In genomic region chr14:48443796-48444195, GRCm38 (mm10) we compare ENCODE assay signal across 14 mouse cellular contexts. TPM values are rescaled to one million over a fixed set of nuclear protein-coding genes. Genes with fewer than 3 reads are reported as not detected.
DNase-seq lines count a peak whose midpoint lies in the region; ATAC-seq and TF ChIP-seq lines count a peak whose summit lies in the region.
"Had no signal": no experiment of that assay in that cellular context is flagged by ENCODE, and none has a peak within 500 bp of the region (broad histone marks: within the 10 kb centered on the region; RNA-seq: fewer than 3 reads in every experiment).

No protein-coding gene starts in this region.

- 0 out of 2 replicates have a peak, but pooled peaks cover 7% of the 10 kb centered on the region for H3K4me1 ChIP-seq in heart, embryonic 10.5 days
- H3K4me1 ChIP-seq in liver, adult 2 months (ENCODE audit: control insufficient read depth, insufficient read depth, low read length): peaks cover 7% of the 10 kb centered on the region
- H3K4me1 ChIP-seq in hindbrain, embryonic 16.5 days (ENCODE audit: control insufficient read depth, insufficient read depth, low read depth, low read length): peaks cover 9% of the 10 kb centered on the region

- no peaks in the 10 kb centered on the region for H3K27me3 ChIP-seq in heart, embryonic 10.5 days (ENCODE audit: insufficient read depth, poor library complexity, severe bottlenecking)
- peaks cover 3% of the 10 kb centered on the region; the same call in 1 of the 2 replicates for H3K27me3 ChIP-seq in liver, adult 2 months (ENCODE audit: control insufficient read depth, insufficient read depth, low read length)
- no peaks in the 10 kb centered on the region; the same call in 1 of the 2 replicates for H3K27me3 ChIP-seq in hindbrain, embryonic 16.5 days (replicated peaks; ENCODE audit: control insufficient read depth, insufficient read depth, low read length)
- H3K27me3 ChIP-seq: limb, embryonic 12.5 days had no signal

- H3K79me2 ChIP-seq in liver, adult 2 months (ENCODE audit: control insufficient read depth, insufficient read depth, low read length): no peaks in the 10 kb centered on the region; the same call in 1 of the 2 replicates

- H3K36me3 ChIP-seq in heart, embryonic 10.5 days: no peaks in the 10 kb centered on the region
- no peaks in the 10 kb centered on the region for H3K36me3 ChIP-seq in liver, adult 2 months (ENCODE audit: control insufficient read depth, insufficient read depth, low read length)
- H3K36me3 ChIP-seq in hindbrain, embryonic 16.5 days (ENCODE audit: control insufficient read depth, insufficient read depth, low read length): no peaks in the 10 kb centered on the region
- H3K36me3 ChIP-seq: G1E; limb, embryonic 12.5 days had no signal

- no peak for TF ChIP-seq CTCF in liver, adult 2 months (IDR thresholded peaks at IDR 0.05; ENCODE audit: low read depth, low read length)

- no peak overlapping the region for H3K9ac ChIP-seq in liver, adult 2 months (ENCODE audit: low read depth, low read length)
- H3K9ac ChIP-seq in hindbrain, embryonic 16.5 days (ENCODE audit: low read depth, low read length): no peak overlapping the region
- H3K9ac ChIP-seq: limb, embryonic 12.5 days had no signal

- no peak for TF ChIP-seq POLR2A in liver, adult 2 months (IDR thresholded peaks at IDR 0.05; ENCODE audit: extremely low read depth, insufficient read depth, low read length)

- no peak overlapping the region for H3K4me2 ChIP-seq in hindbrain, embryonic 16.5 days (ENCODE audit: low read length)
- H3K4me2 ChIP-seq: limb, embryonic 12.5 days had no signal

- peak; percentile 81 for DNase-seq in heart, embryonic 10.5 days (ENCODE audit: low spot score)
- DNase-seq in heart, adult 9 months (ENCODE audit: low spot score in 2 of 2): no peak
- DNase-seq in 3134 (ENCODE audit: extremely low read depth, insufficient read length, low spot score): peak; percentile 23
- DNase-seq in R1 (ENCODE audit: low read depth, low spot score): peak; percentile 83
- peak; percentile 89 for DNase-seq in liver, adult 2 months (ENCODE audit: extremely low read depth, low read depth, low spot score)
- DNase-seq in MN1 (ENCODE audit: low spot score): no peak
- DNase-seq: right cerebral cortex, postnatal 14 days; thymus, adult 2 months had no signal

- H3K27ac ChIP-seq in heart, embryonic 10.5 days: no peak overlapping the region
- H3K27ac ChIP-seq in liver, adult 2 months (replicated peaks; ENCODE audit: insufficient read depth, low read depth, low read length): no peak overlapping the region; the same call in 1 of the 2 replicates
- H3K27ac ChIP-seq in hindbrain, embryonic 16.5 days (ENCODE audit: low read depth, low read length): no peak overlapping the region
- H3K27ac ChIP-seq: limb, embryonic 12.5 days had no signal

- H3K4me3 ChIP-seq in heart, embryonic 10.5 days: no peak overlapping the region
- no peak overlapping the region for H3K4me3 ChIP-seq in liver, adult 2 months (ENCODE audit: insufficient read depth, low read depth, low read length)
- H3K4me3 ChIP-seq in hindbrain, embryonic 16.5 days (ENCODE audit: low read length): no peak overlapping the region
- H3K4me3 ChIP-seq: erythroblast, embryonic 14.5 days; limb, embryonic 12.5 days had no signal

- 36% methylated on average over 3 of the region's 3 CpGs for WGBS in heart, embryonic 10.5 days
- WGBS in liver, adult 2 months: 45% methylated on average over 3 of the region's 3 CpGs
- WGBS in hindbrain, embryonic 16.5 days: 58% methylated on average over 3 of the region's 3 CpGs

- ATAC-seq in hindbrain, embryonic 16.5 days: no peak
- no peak for ATAC-seq in frontal cortex, adult (ENCODE audit: low TSS enrichment)
- ATAC-seq: midbrain, embryonic 16.5 days had no signal

- H3K9me3 ChIP-seq in heart, embryonic 10.5 days: no peaks in the 10 kb centered on the region
- no peaks in the 10 kb centered on the region for H3K9me3 ChIP-seq in hindbrain, embryonic 16.5 days (ENCODE audit: control insufficient read depth, low read length)
- H3K9me3 ChIP-seq: G1E; limb, embryonic 12.5 days had no signal

RNA-seq across cellular contexts. Expression of gene Tmem260, which starts 2.1 kb away (rescaled TPM):
- 14.4 and 15.8 TPM in 2 replicates for polyA plus RNA-seq in heart, embryonic 10.5 days (2016; fragmentation: Nextera tagmentation; extraction: Ambion mirVana)
- 16.2 and 18.7 TPM in 2 replicates for total RNA-seq in liver, adult 2 months (2014; rRNA removed)
- 9.7 and 11.8 TPM in 2 replicates for polyA plus RNA-seq in liver, adult 2 months (2012; rRNA removed)
- 13.7 and 16.1 TPM in 2 replicates for polyA plus RNA-seq in hindbrain, embryonic 16.5 days (2015; fragmentation: Nextera tagmentation; extraction: Ambion mirVana)

Comparison
In these comparisons a context has a peak if more than half of its experiments do, and no peak if none do; other contexts are left out.
1. DNase-seq: peak in heart, embryonic 10.5 days (single experiment), 3134 (single experiment), R1 (single experiment) and liver, adult 2 months (single experiment); none in heart, adult 9 months (0 of 2) and MN1 (single experiment).